Mouse (Mus musculus): ENCODE measurements around the gene Bptf. TPM values are rescaled to one million over a fixed set of nuclear protein-coding genes. Genes with fewer than 3 reads are reported as not detected.
A peak's percentile ranks its signal among the peaks of the same experiment; 100 is the strongest.

The Bptf gene
- polyA plus RNA-seq, 1 experiment from 2014 or later = 28.9 TPM

- Histone ChIP-seq H3K27ac (ENCODE audit: low read length) (no peak overlapping the region), H3K9me3 (replicated peaks; ENCODE audit: control insufficient read depth, low read length, poor library complexity, severe bottlenecking) (no peaks in the 10 kb centered on the region), H3K4me1 (ENCODE audit: control insufficient read depth, insufficient read depth, low read length) (peaks cover 21% of the 10 kb centered on the region), H3K9ac (ENCODE audit: low read depth, low read length) (no peak overlapping the region), H3K4me3 (ENCODE audit: low read depth, low read length) (no peak overlapping the region), H3K4me2 (ENCODE audit: low read length) (no peak overlapping the region), H3K27me3 (ENCODE audit: control insufficient read depth, insufficient read depth, low read depth, low read length) (no peaks in the 10 kb centered on the region), H3K36me3 (ENCODE audit: control insufficient read depth, insufficient read depth, low read length) (no peaks in the 10 kb centered on the region)
- no peak for ATAC-seq
- WGBS = 57% methylated on average over 19 of the region's 19 CpGs
Observed at GRCm38 (mm10) chr11:107029536-107029935, 102.4 kb downstream of the Bptf start.

- peaks cover 22% of the 10 kb centered on the region for H3K4me1 ChIP-seq (ENCODE audit: control insufficient read depth, insufficient read depth, low read length)
Observed at GRCm38 (mm10) chr11:107028754-107029153, 103.2 kb downstream of the Bptf start.

GRCm38 (mm10) chr11:107028275-107028618 lies 103.7 kb downstream of the Bptf start:
- Histone ChIP-seq H3K9me3 (replicated peaks; ENCODE audit: control insufficient read depth, low read length, poor library complexity, severe bottlenecking) (no peaks in the 10 kb centered on the region), H3K27me3 (ENCODE audit: control insufficient read depth, insufficient read depth, low read depth, low read length) (no peaks in the 10 kb centered on the region), H3K36me3 (ENCODE audit: control insufficient read depth, insufficient read depth, low read length) (no peaks in the 10 kb centered on the region), H3K4me1 (ENCODE audit: control insufficient read depth, insufficient read depth, low read length) (peaks cover 22% of the 10 kb centered on the region), H3K27ac (ENCODE audit: low read length) (peak overlapping the region; percentile 86), H3K4me3 (ENCODE audit: low read depth, low read length) (peak overlapping the region; percentile 57), H3K4me2 (ENCODE audit: low read length) (peak overlapping the region; percentile 85), H3K9ac (ENCODE audit: low read depth, low read length) (peak overlapping the region; percentile 73)
- ATAC-seq = peak; percentile 78
- 3% methylated on average over 29 of the region's 29 CpGs for WGBS

More at GRCm38 (mm10) chr11:107028754-107029153, 103.2 kb downstream of the Bptf start:
- WGBS = 66% methylated on average over 6 of the region's 6 CpGs
- Histone ChIP-seq H3K4me2 (ENCODE audit: low read length) (peak overlapping the region; percentile 85), H3K9me3 (replicated peaks; ENCODE audit: control insufficient read depth, low read length, poor library complexity, severe bottlenecking) (no peaks in the 10 kb centered on the region), H3K27me3 (ENCODE audit: control insufficient read depth, insufficient read depth, low read depth, low read length) (no peaks in the 10 kb centered on the region), H3K9ac (ENCODE audit: low read depth, low read length) (peak overlapping the region; percentile 73), H3K36me3 (ENCODE audit: control insufficient read depth, insufficient read depth, low read length) (no peaks in the 10 kb centered on the region), H3K27ac (ENCODE audit: low read length) (peak overlapping the region; percentile 86), H3K4me3 (ENCODE audit: low read depth, low read length) (peak overlapping the region; percentile 57)
- ATAC-seq = no peak

- peak; percentile 90 for ATAC-seq
- Histone ChIP-seq H3K4me2 (ENCODE audit: low read length) (peak overlapping the region; percentile 85), H3K27me3 (ENCODE audit: control insufficient read depth, insufficient read depth, low read depth, low read length) (no peaks in the 10 kb centered on the region), H3K27ac (ENCODE audit: low read length) (peak overlapping the region; percentile 86), H3K4me1 (ENCODE audit: control insufficient read depth, insufficient read depth, low read length) (peaks cover 22% of the 10 kb centered on the region), H3K9me3 (replicated peaks; ENCODE audit: control insufficient read depth, low read length, poor library complexity, severe bottlenecking) (no peaks in the 10 kb centered on the region), H3K36me3 (ENCODE audit: control insufficient read depth, insufficient read depth, low read length) (no peaks in the 10 kb centered on the region), H3K4me3 (ENCODE audit: low read depth, low read length) (peak overlapping the region; percentile 57), H3K9ac (ENCODE audit: low read depth, low read length) (peak overlapping the region; percentile 73)
- WGBS = under 1% methylated on average over 74 of the region's 107 CpGs
Observed at GRCm38 (mm10) chr11:107027431-107028274, 104.3 kb downstream of the Bptf start.

- Histone ChIP-seq H3K4me3 (ENCODE audit: low read depth, low read length) (peak overlapping the region; percentile 57), H3K4me2 (ENCODE audit: low read length) (peak overlapping the region; percentile 85), H3K9ac (ENCODE audit: low read depth, low read length) (no peak overlapping the region), H3K4me1 (ENCODE audit: control insufficient read depth, insufficient read depth, low read length) (peaks cover 20% of the 10 kb centered on the region), H3K27ac (ENCODE audit: low read length) (no peak overlapping the region), H3K9me3 (replicated peaks; ENCODE audit: control insufficient read depth, low read length, poor library complexity, severe bottlenecking) (no peaks in the 10 kb centered on the region), H3K27me3 (ENCODE audit: control insufficient read depth, insufficient read depth, low read depth, low read length) (no peaks in the 10 kb centered on the region), H3K36me3 (ENCODE audit: control insufficient read depth, insufficient read depth, low read length) (no peaks in the 10 kb centered on the region)
- ATAC-seq = no peak
- WGBS = 11% methylated on average over 12 of the region's 12 CpGs
Observed at GRCm38 (mm10) chr11:107026554-107027430, 105.1 kb downstream of the Bptf start.

GRCm38 (mm10) chr11:107025411-107026321 lies 106.3 kb downstream of the Bptf start, which contains the start of gene 1810010H24Rik:
TSS of gene 1810010H24Rik (plus strand) at chr11:107025681.
- no peaks in the 10 kb centered on the region for H3K27me3 ChIP-seq (ENCODE audit: control insufficient read depth, insufficient read depth, low read depth, low read length)
- H3K4me3 ChIP-seq (ENCODE audit: low read depth, low read length) = peak within 1 kb of the TSS; percentile 50
- peak within 1 kb of the TSS; percentile 81 for H3K9ac ChIP-seq (ENCODE audit: low read depth, low read length)
- under 1% methylated on average over 45 of the region's 45 CpGs for WGBS
- peak within 1 kb of the TSS; percentile 85 for H3K4me2 ChIP-seq (ENCODE audit: low read length)
- peaks cover 20% of the 10 kb centered on the region for H3K4me1 ChIP-seq (ENCODE audit: control insufficient read depth, insufficient read depth, low read length)
- no peaks in the 10 kb centered on the region for H3K36me3 ChIP-seq (ENCODE audit: control insufficient read depth, insufficient read depth, low read length)
- H3K9me3 ChIP-seq (replicated peaks; ENCODE audit: control insufficient read depth, low read length, poor library complexity, severe bottlenecking) = no peaks in the 10 kb centered on the region
- no peak for ATAC-seq
- peak within 1 kb of the TSS; percentile 44 for H3K27ac ChIP-seq (ENCODE audit: low read length)

GRCm38 (mm10) chr11:107024406-107024805 lies 107.5 kb downstream of the Bptf start:
- WGBS = 58% methylated on average over 4 of the region's 4 CpGs

GRCm38 (mm10) chr11:107022050-107022683 lies 109.8 kb downstream of the Bptf start:
- no peak for ATAC-seq
- H3K9ac ChIP-seq (ENCODE audit: low read depth, low read length) = no peak overlapping the region
- no peak overlapping the region for H3K27ac ChIP-seq (ENCODE audit: low read length)
- H3K4me2 ChIP-seq (ENCODE audit: low read length) = no peak overlapping the region
- H3K36me3 ChIP-seq (ENCODE audit: control insufficient read depth, insufficient read depth, low read length) = no peaks in the 10 kb centered on the region
- peaks cover 19% of the 10 kb centered on the region for H3K4me1 ChIP-seq (ENCODE audit: control insufficient read depth, insufficient read depth, low read length)
- no peaks in the 10 kb centered on the region for H3K9me3 ChIP-seq (replicated peaks; ENCODE audit: control insufficient read depth, low read length, poor library complexity, severe bottlenecking)
- WGBS = 90% methylated on average over 13 of the region's 13 CpGs
- H3K4me3 ChIP-seq (ENCODE audit: low read depth, low read length) = no peak overlapping the region
- H3K27me3 ChIP-seq (ENCODE audit: control insufficient read depth, insufficient read depth, low read depth, low read length) = no peaks in the 10 kb centered on the region

More at GRCm38 (mm10) chr11:107024406-107024805, 107.5 kb downstream of the Bptf start:
- Histone ChIP-seq H3K27me3 (ENCODE audit: control insufficient read depth, insufficient read depth, low read depth, low read length) (no peaks in the 10 kb centered on the region), H3K4me3 (ENCODE audit: low read depth, low read length) (no peak overlapping the region), H3K27ac (ENCODE audit: low read length) (no peak overlapping the region), H3K36me3 (ENCODE audit: control insufficient read depth, insufficient read depth, low read length) (no peaks in the 10 kb centered on the region), H3K4me2 (ENCODE audit: low read length) (peak overlapping the region; percentile 85), H3K9ac (ENCODE audit: low read depth, low read length) (no peak overlapping the region), H3K4me1 (ENCODE audit: control insufficient read depth, insufficient read depth, low read length) (peaks cover 20% of the 10 kb centered on the region), H3K9me3 (replicated peaks; ENCODE audit: control insufficient read depth, low read length, poor library complexity, severe bottlenecking) (no peaks in the 10 kb centered on the region)
- no peak for ATAC-seq
